Mouse (Mus musculus) kidney, adult 2 months (tissue): ENCODE results near the gene Pip4k2c.

ENCODE experiments used
- CTCF ChIP-seq: fragments of 200-500 bp; conservative IDR thresholded peaks from 2 replicates; pipeline ENCODE4 v1.5.1; 2011; ENCODE audit warnings: low read depth, mild to moderate bottlenecking, control low read depth, low read length, moderate library complexity, mixed read lengths; ENCODE audit not compliant: insufficient read depth, insufficient read length
- POLR2A ChIP-seq: fragments of 200-500 bp; IDR thresholded peaks from one replicate; pipeline ENCODE4 v1.6.1; 2011; ENCODE audit warnings: low read depth, low read length, control low read depth

DNA sequence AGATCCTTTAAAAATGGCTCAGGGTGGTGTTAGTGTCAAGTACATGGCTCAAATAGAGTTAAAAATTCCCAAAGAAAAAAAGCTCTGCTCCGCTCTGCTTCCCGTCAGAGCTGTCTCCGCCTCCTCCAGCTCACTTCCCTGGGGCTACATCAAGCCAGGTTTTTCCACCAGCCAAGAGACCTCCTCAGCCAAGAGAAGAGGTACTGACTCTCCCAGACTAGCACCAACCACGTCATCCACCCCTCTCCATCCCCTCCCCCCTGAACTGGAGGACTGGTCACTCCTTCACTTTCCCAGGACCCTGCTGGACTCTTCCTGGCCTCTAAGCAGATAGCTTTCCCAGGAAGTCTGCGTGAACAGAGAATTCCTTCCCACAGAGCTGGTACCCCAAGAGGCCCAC lies 15.0 kb downstream of the Pip4k2c start:
- no peak for TF ChIP-seq CTCF
- TF ChIP-seq POLR2A: no peak
